Mouse (Mus musculus): ENCODE measurements around the gene Rnf144a. TPM values are rescaled to one million over a fixed set of nuclear protein-coding genes. Genes with fewer than 3 reads are reported as not detected.
A peak's percentile ranks its signal among the peaks of the same experiment; 100 is the strongest.
"Not testable (repeated sequence)": the region's sequence is repeated elsewhere in the genome, so short reads cannot be mapped to it uniquely, and the experiment has no call there.

Rnf144a gene
- total RNA-seq, 4 experiments from 2014 or later, result 31.0 to 37.4 (median 33.2) TPM

- no peak for DNase-seq (ENCODE audit: low spot score in 2 of 2)
These were observed 91.2 kb downstream of the Rnf144a start for GRCm38 (mm10) chr12:26323783-26324364.

DNA sequence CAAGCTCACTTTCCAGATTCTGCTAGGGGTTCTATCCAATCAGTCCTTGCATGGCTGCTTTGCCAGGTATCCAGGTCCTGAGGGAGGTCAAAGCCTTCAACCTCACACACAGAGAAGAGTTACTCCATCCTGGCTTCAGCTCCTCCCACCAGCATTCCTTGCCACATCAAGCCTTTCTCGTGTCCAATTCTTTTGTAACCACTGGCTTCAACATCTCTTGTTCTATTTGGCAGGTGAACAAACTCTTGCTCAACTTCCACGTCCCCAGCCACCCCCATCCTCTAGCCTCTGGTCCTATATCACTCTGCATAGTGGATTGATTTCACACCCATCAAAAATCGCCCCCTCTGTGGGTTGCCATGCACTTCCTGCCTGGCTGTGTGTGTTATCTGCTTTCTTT, 98.8 kb downstream of the Rnf144a start:
- no peak for DNase-seq (ENCODE audit: low spot score in 2 of 2)

DNA sequence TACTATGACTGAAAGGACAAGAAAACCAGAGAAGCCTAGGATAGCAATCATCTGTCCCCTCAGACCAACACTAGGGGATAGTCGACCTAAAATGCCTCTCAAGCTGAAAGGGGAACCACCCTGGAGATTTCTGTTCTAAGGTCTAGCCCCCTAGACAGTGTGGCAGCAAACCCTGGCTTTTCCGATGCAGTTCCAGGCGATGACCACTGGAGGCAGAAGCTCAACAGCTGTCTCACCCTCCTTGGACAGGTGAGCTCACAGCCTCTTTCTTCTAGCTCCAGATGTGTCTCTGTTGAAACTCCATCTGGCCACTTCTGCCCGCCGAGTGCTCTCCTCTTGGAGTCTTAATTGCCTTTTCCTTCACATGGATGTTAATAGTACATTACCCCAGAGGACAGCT, 100.1 kb downstream of the Rnf144a start:
- no peak for DNase-seq (ENCODE audit: low spot score in 2 of 2)

DNA sequence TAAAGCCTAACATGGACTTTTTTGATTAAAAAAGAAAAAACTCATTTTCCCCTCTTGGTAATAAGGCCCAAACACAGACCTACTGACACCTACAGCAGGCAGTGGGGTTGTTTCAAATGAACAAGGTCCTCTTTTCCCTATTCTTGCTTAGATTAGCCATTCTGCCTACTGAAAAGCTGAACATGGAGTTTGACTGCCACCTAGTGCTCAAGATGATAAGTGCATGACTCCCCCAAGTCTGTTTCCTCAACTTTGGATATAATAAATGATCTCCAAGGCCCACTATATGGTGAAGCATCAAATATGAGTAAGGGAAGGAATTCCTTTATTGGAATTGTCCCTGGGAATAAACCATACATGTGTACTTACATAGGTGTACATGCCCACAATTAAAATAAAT, 103.5 kb downstream of the Rnf144a start:
- no peak for DNase-seq (ENCODE audit: low spot score in 2 of 2)

DNA sequence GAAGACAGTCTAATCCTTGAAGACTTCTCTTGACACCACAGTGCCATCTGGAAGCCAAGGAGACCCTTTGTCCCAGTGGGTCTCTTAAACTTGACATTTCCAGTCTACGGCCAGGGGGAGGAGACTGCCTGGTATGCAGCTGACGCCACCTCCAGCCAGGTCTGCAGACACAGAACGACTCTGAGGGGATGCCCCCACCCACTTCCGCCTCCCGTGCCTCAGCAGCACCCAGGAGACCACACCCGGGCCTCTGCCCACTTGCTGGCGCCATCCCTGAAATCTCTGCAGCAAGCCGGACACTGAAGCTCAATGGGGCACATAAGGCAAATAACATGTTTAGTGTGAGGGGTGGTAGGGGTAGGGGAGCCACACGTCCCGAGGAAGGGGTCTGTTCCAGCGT, 104.8 kb downstream of the Rnf144a start:
- DNase-seq (ENCODE audit: low spot score in 2 of 2), result no peak

GRCm38 (mm10) chr12:26302886-26303285, 112.2 kb downstream of the Rnf144a start:
- no peak for DNase-seq (ENCODE audit: low spot score in 2 of 2)

DNA sequence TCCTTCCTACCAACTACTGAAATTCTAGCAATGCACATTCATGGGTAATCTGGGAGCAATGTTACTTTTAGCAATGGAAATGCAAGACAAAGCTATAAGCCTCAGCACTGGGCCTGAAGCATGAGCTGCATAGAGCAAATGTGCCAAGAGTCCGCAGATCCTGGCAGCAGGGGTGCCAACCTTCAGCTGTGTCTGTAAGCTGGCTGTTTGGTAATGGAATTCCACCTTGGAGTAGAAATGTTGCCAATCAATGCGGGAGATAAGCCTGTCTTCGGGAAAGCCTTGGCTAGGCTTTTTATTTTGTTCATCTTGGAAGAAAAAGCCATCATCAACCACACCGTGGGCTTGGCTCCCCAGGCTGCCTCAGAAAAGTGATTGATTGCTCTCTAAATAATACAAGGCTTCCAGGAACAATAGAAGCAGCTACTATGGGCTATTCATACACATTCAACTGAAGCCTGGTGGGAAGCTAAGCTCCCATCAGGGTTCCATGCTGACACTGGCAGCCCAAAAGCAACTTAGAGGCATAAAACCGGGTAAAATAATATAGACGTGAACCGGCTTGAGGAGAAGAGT, 115.5 kb downstream of the Rnf144a start:
- DNase-seq (ENCODE audit: low spot score in 2 of 2), result no peak

- DNase-seq (ENCODE audit: low spot score in 2 of 2), result not testable (repeated sequence)
These were observed 119.1 kb downstream of the Rnf144a start for GRCm38 (mm10) chr12:26295995-26296394.

- DNase-seq (ENCODE audit: low spot score in 2 of 2), result no peak
These were observed 125.9 kb downstream of the Rnf144a start for GRCm38 (mm10) chr12:26289200-26289599.

DNA sequence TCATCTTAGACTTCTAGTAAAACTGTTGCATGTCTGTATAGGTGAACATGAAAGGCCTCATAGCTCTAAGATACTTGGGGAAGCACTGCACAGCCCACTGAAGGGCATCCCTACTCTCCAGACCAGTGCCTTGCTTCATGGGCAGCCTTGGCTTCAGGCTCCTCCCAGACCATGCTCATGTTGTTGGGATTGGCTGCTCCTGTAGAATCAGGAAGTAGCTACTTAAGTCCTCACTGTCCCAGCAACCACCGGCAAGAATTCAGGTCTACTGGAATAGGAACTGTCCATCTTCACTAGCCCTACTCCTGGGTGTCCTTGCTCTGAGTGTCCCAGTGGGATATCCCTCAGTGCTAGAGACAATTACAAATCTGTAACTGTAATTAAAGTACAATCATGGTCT, 126.7 kb downstream of the Rnf144a start:
- DNase-seq (ENCODE audit: low spot score in 2 of 2), result no peak

DNA sequence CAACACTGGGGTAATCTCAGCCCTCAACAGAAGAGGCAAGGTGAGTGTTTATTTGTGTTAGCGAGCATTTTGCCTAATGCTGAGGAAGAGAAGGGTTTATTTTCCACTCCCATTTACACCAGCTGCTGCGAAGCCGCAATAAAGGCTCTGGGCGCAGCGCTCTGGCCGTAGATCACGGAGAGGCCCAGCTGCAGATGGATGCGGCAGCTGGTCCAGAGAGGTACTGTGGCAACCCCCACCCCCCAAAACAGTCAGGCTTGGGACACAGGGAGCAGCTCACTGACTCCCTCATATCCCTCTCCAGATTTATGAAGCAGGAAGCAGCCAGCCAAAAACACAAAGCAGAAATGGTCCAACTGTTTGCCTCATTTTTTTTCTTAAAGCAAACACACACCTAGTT, 129.1 kb downstream of the Rnf144a start:
- DNase-seq (ENCODE audit: low spot score in 2 of 2), result no peak

- DNase-seq (ENCODE audit: low spot score in 2 of 2), result no peak
These were observed 129.6 kb downstream of the Rnf144a start for GRCm38 (mm10) chr12:26285460-26285859.

DNA sequence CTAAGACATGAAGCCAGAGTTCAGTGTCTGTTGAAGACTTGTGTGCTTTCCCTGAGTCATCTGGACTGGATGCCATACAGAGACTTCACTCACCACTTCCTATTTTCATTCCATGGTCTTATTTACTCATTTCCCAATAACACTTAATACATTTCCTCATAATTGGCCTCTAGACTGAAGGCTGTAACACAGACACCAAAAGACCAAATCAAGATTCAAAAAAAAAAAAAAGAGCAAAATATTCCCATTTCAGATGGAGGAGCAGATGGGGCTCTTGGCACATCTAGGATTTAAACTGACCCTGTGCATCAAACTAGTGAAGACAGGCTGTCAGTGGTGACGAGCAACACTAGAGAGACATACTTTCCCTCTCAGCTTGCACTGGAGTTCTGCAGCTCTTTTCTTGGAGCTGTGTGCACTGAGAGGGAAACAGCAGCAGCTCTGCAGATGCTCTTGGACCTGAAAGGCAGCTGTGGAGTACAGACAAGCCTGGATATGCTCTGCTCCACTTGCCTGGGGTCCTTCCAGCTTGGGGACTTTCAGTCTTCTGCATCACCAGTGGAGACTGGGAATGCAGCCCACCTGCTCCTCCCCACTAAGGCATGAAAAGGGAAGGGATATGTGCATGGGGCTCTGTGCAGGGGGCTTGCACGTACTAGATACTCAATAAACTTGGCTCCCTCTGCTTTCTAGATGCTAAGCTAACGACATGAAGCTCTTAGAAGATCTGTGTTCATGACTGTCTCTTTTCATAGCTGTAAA, 134.2 kb downstream of the Rnf144a start:
- no peak for DNase-seq (ENCODE audit: low spot score in 2 of 2)

DNA sequence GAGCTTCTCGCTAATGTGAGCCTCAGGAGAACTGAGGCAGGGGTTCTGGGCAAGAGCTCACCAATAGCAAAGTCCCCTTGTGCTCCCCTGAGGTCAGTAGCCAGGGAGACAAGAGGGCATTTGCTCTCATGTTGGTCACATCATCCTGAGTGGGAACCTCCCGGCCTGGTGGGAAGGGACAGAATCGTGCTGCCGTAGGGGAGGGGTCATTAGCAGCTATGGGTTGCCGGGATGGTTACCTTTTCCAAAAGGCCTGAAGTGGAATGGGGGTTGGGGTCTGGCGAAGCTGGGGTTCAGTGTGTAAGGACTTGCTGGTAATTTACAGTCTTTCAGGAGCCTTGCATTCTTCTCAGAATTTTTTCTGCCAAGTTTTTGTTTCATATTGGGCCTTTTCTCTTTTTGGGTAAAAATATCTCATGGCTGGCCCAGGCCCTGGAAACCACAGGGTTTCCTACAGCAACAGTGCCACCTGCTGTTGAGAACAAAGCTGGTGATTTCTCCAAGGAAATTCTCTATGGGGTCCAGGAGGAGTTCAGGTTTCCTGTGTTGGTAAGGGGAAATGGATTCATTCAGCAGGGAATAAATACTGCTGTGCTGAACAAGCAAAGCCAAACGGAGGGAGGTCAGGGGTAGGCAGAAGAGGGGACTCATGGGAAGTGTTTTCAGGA, 137.9 kb downstream of the Rnf144a start:
- DNase-seq (ENCODE audit: low spot score in 2 of 2), result peak; percentile 35 to 37

DNA sequence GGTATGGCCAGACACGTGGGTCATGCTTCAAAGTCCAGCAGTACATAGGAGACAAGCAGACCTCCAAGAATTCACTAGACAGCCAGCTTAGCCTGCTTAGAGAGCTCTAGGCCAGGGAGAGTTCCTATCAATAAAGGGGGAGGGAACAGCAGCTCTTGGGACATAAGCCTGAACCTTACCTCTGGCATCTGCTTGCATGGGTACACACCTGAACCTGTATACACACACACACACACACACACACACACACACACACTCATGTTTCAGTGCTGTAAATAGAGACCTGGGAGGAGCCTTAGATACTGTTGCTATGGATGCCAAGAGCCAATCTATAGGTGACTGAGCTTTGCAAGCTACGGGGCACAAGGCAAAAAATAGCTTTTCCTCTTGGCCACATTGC, 138.5 kb downstream of the Rnf144a start:
- DNase-seq (ENCODE audit: low spot score in 2 of 2), result no peak

Small RNA genes within 50 kb of the gene (microRNA-seq; reads per million reads assigned to microRNA genes)
- 3.7 to 5.3 reads per million in 2 experiments for gene Mir6538

Other genes starting within 250 kb of the Rnf144a start
- 1 to 10 TPM in 3 of 4 experiments, under 1 TPM in 1; 0.81 to 2.5 (median 1.0) TPM for gene Rsad2, start 41.2 kb upstream of the Rnf144a start, total RNA-seq (2022)
- gene Cmpk2, start 54.0 kb upstream of the Rnf144a start, total RNA-seq (2022), result 10 to 100 TPM; 23.5 to 24.1 (median 23.7) TPM